Mouse (Mus musculus) neural tube, embryonic 14.5 days (tissue): ENCODE results near the gene Mapk8ip3. TPM values are rescaled to one million over a fixed set of nuclear protein-coding genes. Genes with fewer than 3 reads are reported as not detected.

Experiments
- ATAC-seq: fragments of 200-750 bp; cut with Nextera tagmentation; 2 replicates; pipeline ENCODE4 v1.8.0; 2017; ENCODE audit warnings: low read depth, mild to moderate bottlenecking, moderate TSS enrichment, moderate library complexity
- H3K27ac ChIP-seq: fragments of 300-500 bp; sonication (generic); 2 replicates; pipeline ENCODE4 v1.5.1; 2014; ENCODE audit warnings: low read depth, mild to moderate bottlenecking, control low read depth, low read length, moderate library complexity, mixed read lengths
- H3K27me3 ChIP-seq: fragments of 300-500 bp; sonication (generic); 2 replicates; pipeline ENCODE4 v1.6.1; 2014; ENCODE audit warnings: low read length; ENCODE audit not compliant: control insufficient read depth, insufficient read depth
- H3K36me3 ChIP-seq: fragments of 300-500 bp; sonication (generic); 2 replicates; pipeline ENCODE4 v1.6.1; 2014; ENCODE audit warnings: low read length, mixed read lengths; ENCODE audit not compliant: control insufficient read depth, insufficient read depth
- H3K4me1 ChIP-seq: fragments of 300-500 bp; sonication (generic); 2 replicates; pipeline ENCODE4 v1.6.1; 2014; ENCODE audit warnings: low read length; ENCODE audit not compliant: control insufficient read depth, insufficient read depth
- H3K4me2 ChIP-seq: fragments of 300-500 bp; sonication (generic); 2 replicates; pipeline ENCODE4 v1.6.1; 2014; ENCODE audit warnings: mild to moderate bottlenecking, low read depth, low read length, control low read depth
- H3K4me3 ChIP-seq: fragments of 300-500 bp; sonication (generic); 2 replicates; pipeline ENCODE4 v1.5.1; 2014; ENCODE audit warnings: low read depth, low read length, control low read depth, mixed read lengths
- H3K9ac ChIP-seq: fragments of 300-500 bp; sonication (generic); replicated peaks from 2 replicates; pipeline ENCODE4 v1.6.1; 2014; ENCODE audit warnings: low read depth, mild to moderate bottlenecking, control low read depth, low read length, mixed read lengths
- H3K9me3 ChIP-seq: fragments of 300-500 bp; sonication (generic); 2 replicates; pipeline ENCODE4 v1.6.1; 2016; ENCODE audit warnings: low read length; ENCODE audit not compliant: control insufficient read depth
- WGBS: fragments of 180-500 bp; shearing (Covaris S2); extraction: QIAGEN DNeasy Blood & Tissue Kit; methylation state at CpG from one replicate; pipeline ENCODE4 v1.1.7; 2014; 5-methylcytosine and 5-hydroxymethylcytosine counted together
- polyA plus RNA-seq: library from polyadenylated mRNA; unstranded; fragments of >200 nt; fragmentation: Nextera tagmentation; extraction: Ambion mirVana; gene quantifications from 2 replicates; pipeline ENCODE4 v1.2.1, GENCODE M21; 2014

The Mapk8ip3 gene
- polyA plus RNA-seq, 1 experiment from 2014 or later = 88.5 TPM

- peak within 1 kb of the TSS; percentile 91 for H3K27ac ChIP-seq
- peaks cover 19% of the 10 kb centered on the region for H3K4me1 ChIP-seq
- H3K4me2 ChIP-seq = peak within 1 kb of the TSS; percentile 86
- peak within 1 kb of the TSS; percentile 82 for H3K4me3 ChIP-seq
- H3K9me3 ChIP-seq = no peaks in the 10 kb centered on the region
- peak; percentile 99 for ATAC-seq
- H3K36me3 ChIP-seq = no peaks in the 10 kb centered on the region
- no peaks in the 10 kb centered on the region; the same call in 1 of the 2 replicates for H3K27me3 ChIP-seq
- H3K9ac ChIP-seq = peak within 1 kb of the TSS; percentile 72
- under 1% methylated on average over 57 of the region's 58 CpGs for WGBS
These were observed 86.6 kb downstream of the Mapk8ip3 start, which contains the start of gene Fahd1 for GRCm38 (mm10) chr17:24850065-24850772. TSS of gene Fahd1 (minus strand) at chr17:24850364.

- no peaks in the 10 kb centered on the region for H3K9me3 ChIP-seq
- H3K27ac ChIP-seq = peak overlapping the region; percentile 91
- peaks cover 19% of the 10 kb centered on the region for H3K4me1 ChIP-seq
- H3K4me2 ChIP-seq = peak overlapping the region; percentile 86
- ATAC-seq = no peak; the same call in 1 of the 2 replicates
- H3K9ac ChIP-seq = peak overlapping the region; percentile 72
- H3K4me3 ChIP-seq = peak overlapping the region; percentile 82
- H3K27me3 ChIP-seq = no peaks in the 10 kb centered on the region; the same call in 1 of the 2 replicates
- WGBS = under 1% methylated on average over 21 of the region's 21 CpGs
- no peaks in the 10 kb centered on the region for H3K36me3 ChIP-seq
These were observed 87.1 kb downstream of the Mapk8ip3 start for GRCm38 (mm10) chr17:24849733-24850064.

- H3K36me3 ChIP-seq = no peaks in the 10 kb centered on the region
- no peak for ATAC-seq
- no peaks in the 10 kb centered on the region; the same call in 1 of the 2 replicates for H3K27me3 ChIP-seq
- peak overlapping the region; percentile 86 for H3K4me2 ChIP-seq
- peaks cover 19% of the 10 kb centered on the region for H3K4me1 ChIP-seq
- 0 out of 2 replicates have a peak overlapping the region, but pooled peaks have one; percentile 82 for H3K4me3 ChIP-seq
- H3K27ac ChIP-seq = no peak overlapping the region
- no peaks in the 10 kb centered on the region for H3K9me3 ChIP-seq
- H3K9ac ChIP-seq = no peak overlapping the region
These were observed 88.2 kb downstream of the Mapk8ip3 start for GRCm38 (mm10) chr17:24848600-24849031.

GRCm38 (mm10) chr17:24847386-24847785, 89.4 kb downstream of the Mapk8ip3 start:
- no peaks in the 10 kb centered on the region for H3K9me3 ChIP-seq
- no peak overlapping the region for H3K4me3 ChIP-seq
- peaks cover 19% of the 10 kb centered on the region for H3K4me1 ChIP-seq
- no peak overlapping the region for H3K4me2 ChIP-seq
- 96% methylated on average over 1 of the region's 1 CpGs for WGBS
- no peak overlapping the region for H3K9ac ChIP-seq
- H3K27ac ChIP-seq = no peak overlapping the region
- H3K27me3 ChIP-seq = no peaks in the 10 kb centered on the region; the same call in 1 of the 2 replicates
- H3K36me3 ChIP-seq = no peaks in the 10 kb centered on the region
- no peak for ATAC-seq

GRCm38 (mm10) chr17:24844525-24844924, 92.3 kb downstream of the Mapk8ip3 start:
- Histone ChIP-seq H3K36me3 (no peaks in the 10 kb centered on the region), H3K27ac (no peak overlapping the region), H3K4me2 (no peak overlapping the region), H3K9ac (no peak overlapping the region), H3K4me1 (peaks cover 12% of the 10 kb centered on the region; the same call in 1 of the 2 replicates), H3K27me3 (no peaks in the 10 kb centered on the region; the same call in 1 of the 2 replicates), H3K9me3 (no peaks in the 10 kb centered on the region), H3K4me3 (no peak overlapping the region)
- ATAC-seq = no peak
- WGBS = 32% methylated on average over 9 of the region's 9 CpGs

- 58% methylated on average over 2 of the region's 2 CpGs for WGBS
- H3K36me3 ChIP-seq = no peaks in the 10 kb centered on the region
These were observed 94.1 kb downstream of the Mapk8ip3 start for GRCm38 (mm10) chr17:24842631-24843030.

More at GRCm38 (mm10) chr17:24842631-24843030, 94.1 kb downstream of the Mapk8ip3 start:
- H3K4me3 ChIP-seq = no peak overlapping the region
- H3K4me2 ChIP-seq = no peak overlapping the region
- no peaks in the 10 kb centered on the region for H3K4me1 ChIP-seq
- H3K27ac ChIP-seq = no peak overlapping the region
- no peaks in the 10 kb centered on the region; the same call in 1 of the 2 replicates for H3K27me3 ChIP-seq
- no peak for ATAC-seq
- H3K9me3 ChIP-seq = no peaks in the 10 kb centered on the region
- no peak overlapping the region for H3K9ac ChIP-seq

Other genes starting within 250 kb of the Mapk8ip3 start
- gene Syngr3, start 247.0 kb downstream of the Mapk8ip3 start, polyA plus RNA-seq = 154 and 196 TPM in 2 replicates
- gene Gfer, start 240.8 kb downstream of the Mapk8ip3 start, polyA plus RNA-seq = 37.0 and 40.1 TPM in 2 replicates
- 1.3 and 3.3 TPM in 2 replicates for gene Noxo1, start 240.7 kb downstream of the Mapk8ip3 start, polyA plus RNA-seq
- gene Tbl3, start 229.3 kb downstream of the Mapk8ip3 start, polyA plus RNA-seq = 59.9 and 70.1 TPM in 2 replicates
- gene Rnf151, start 218.9 kb downstream of the Mapk8ip3 start, polyA plus RNA-seq = not detected in 2 replicates
- 742 and 744 TPM in 2 replicates for gene Rps2, start 218.9 kb downstream of the Mapk8ip3 start, polyA plus RNA-seq
- 296 and 349 TPM in 2 replicates for gene Ndufb10, start 212.5 kb downstream of the Mapk8ip3 start, polyA plus RNA-seq
- 0.20 TPM in 1 of 2 replicates, not detected in the other for gene Rpl3l, start 209.2 kb downstream of the Mapk8ip3 start, polyA plus RNA-seq
- 21.5 and 27.7 TPM in 2 replicates for gene Msrb1, start 200.3 kb downstream of the Mapk8ip3 start, polyA plus RNA-seq
- gene Hs3st6, start 184.0 kb downstream of the Mapk8ip3 start, polyA plus RNA-seq = 0.48 TPM in 1 of 2 replicates, not detected in the other
- not detected in 2 replicates for gene Meiob, start 132.7 kb downstream of the Mapk8ip3 start, polyA plus RNA-seq
- gene Hagh, start 96.8 kb downstream of the Mapk8ip3 start, polyA plus RNA-seq = 69.1 and 77.2 TPM in 2 replicates
- 24.4 and 27.6 TPM in 2 replicates for gene Fahd1, start 86.6 kb downstream of the Mapk8ip3 start, polyA plus RNA-seq
- not detected in 2 replicates for gene Igfals, start 71.0 kb downstream of the Mapk8ip3 start, polyA plus RNA-seq
- 69.2 and 75.7 TPM in 2 replicates for gene Nubp2, start 50.6 kb downstream of the Mapk8ip3 start, polyA plus RNA-seq
- gene Spsb3, start 50.3 kb downstream of the Mapk8ip3 start, polyA plus RNA-seq = 74.5 and 83.8 TPM in 2 replicates
- 21.4 and 23.7 TPM in 2 replicates for gene Eme2, start 41.9 kb downstream of the Mapk8ip3 start, polyA plus RNA-seq
- 85.5 and 86.4 TPM in 2 replicates for gene Mrps34, start 41.9 kb downstream of the Mapk8ip3 start, polyA plus RNA-seq
- 98.0 and 115 TPM in 2 replicates for gene Nme3, start 40.5 kb downstream of the Mapk8ip3 start, polyA plus RNA-seq
- gene Jpt2, start 23.7 kb upstream of the Mapk8ip3 start, polyA plus RNA-seq = 50.0 and 59.8 TPM in 2 replicates
- 9.2 and 10.1 TPM in 2 replicates for gene Cramp1l, start 78.8 kb upstream of the Mapk8ip3 start, polyA plus RNA-seq
- gene Ift140, start 79.1 kb upstream of the Mapk8ip3 start, polyA plus RNA-seq = 18.5 and 21.9 TPM in 2 replicates
- gene Tmem204, start 146.6 kb upstream of the Mapk8ip3 start, polyA plus RNA-seq = 8.1 and 11.5 TPM in 2 replicates
- gene Telo2, start 179.0 kb upstream of the Mapk8ip3 start, polyA plus RNA-seq = 46.4 and 51.6 TPM in 2 replicates
- not detected in 2 replicates for gene Ptx4, start 183.8 kb upstream of the Mapk8ip3 start, polyA plus RNA-seq
- 26.3 and 26.7 TPM in 2 replicates for gene Clcn7, start 196.4 kb upstream of the Mapk8ip3 start, polyA plus RNA-seq
- not detected in 2 replicates for gene Ccdc154, start 225.5 kb upstream of the Mapk8ip3 start, polyA plus RNA-seq
- not detected in 2 replicates for gene Gm38655, start 238.5 kb upstream of the Mapk8ip3 start, polyA plus RNA-seq
- gene BC003965, start 247.6 kb upstream of the Mapk8ip3 start, polyA plus RNA-seq = 31.9 and 33.9 TPM in 2 replicates